Mouse (Mus musculus): ENCODE measurements around the gene Fut2.

DNA sequence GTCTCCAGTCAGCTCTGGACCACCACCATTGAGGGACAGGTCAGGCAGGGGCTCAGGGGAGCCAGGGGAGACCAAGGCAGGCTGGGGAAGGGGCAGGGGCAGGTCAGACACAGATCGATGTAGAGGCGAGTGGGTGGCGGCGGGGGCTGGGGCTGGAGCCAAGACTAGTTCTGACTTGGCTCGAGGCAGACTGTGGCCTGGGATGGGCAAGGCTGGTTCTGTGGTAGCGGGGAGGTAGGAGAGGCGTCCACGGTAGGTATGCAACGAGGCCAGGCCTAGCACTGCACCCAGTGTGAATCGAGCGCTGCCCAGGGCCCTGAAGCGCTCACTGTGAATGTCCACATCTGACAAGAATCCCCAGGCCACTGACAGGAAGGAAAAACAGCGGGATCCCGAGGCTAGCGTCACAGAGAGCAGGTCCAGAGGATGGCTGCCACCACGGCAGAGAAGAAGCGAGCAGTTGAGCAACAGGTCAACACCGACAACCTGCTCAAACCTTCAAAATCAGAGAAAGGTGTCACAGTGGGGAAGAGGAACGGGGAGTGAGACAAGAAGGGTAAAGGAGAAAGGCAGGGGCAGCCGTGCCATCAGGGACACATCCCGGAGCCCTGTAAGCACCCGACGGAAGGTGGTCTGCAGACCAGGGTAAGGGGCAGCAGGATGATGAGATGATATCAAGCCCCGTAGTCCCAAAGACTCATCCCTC is 45.3 kb upstream of the Fut2 start:
- TF ChIP-seq POLR2A (IDR thresholded peaks at IDR 0.05; ENCODE audit: low read depth, low read length) (no peak), CTCF (IDR thresholded peaks at IDR 0.05; ENCODE audit: extremely low read depth, insufficient read depth, insufficient read length, insufficient replicate concordance) (no peak)

Measured in spleen, adult 2 months (tissue).